Mouse (Mus musculus): Measurements from ENCODE around the gene Nav3. TPM values are rescaled to one million over a fixed set of nuclear protein-coding genes. Genes with fewer than 3 reads are reported as not detected.
A peak's percentile ranks its signal among the peaks of the same experiment; 100 is the strongest.

Gene Nav3
- polyA plus RNA-seq, 1 experiment from 2014 or later: 1.2 TPM

GRCm38 (mm10) chr10:109699771-109700335, 756.2 kb downstream of the Nav3 start:
- no peaks in the 10 kb centered on the region for H3K27me3 ChIP-seq (ENCODE audit: control insufficient read depth, insufficient read depth, low read depth, low read length)
- no peak overlapping the region for H3K27ac ChIP-seq (ENCODE audit: low read length)
- H3K9me3 ChIP-seq (ENCODE audit: control insufficient read depth, low read length): no peaks in the 10 kb centered on the region
- no peak overlapping the region for H3K9ac ChIP-seq (ENCODE audit: low read length)
- no peak overlapping the region for H3K4me2 ChIP-seq (ENCODE audit: low read depth, low read length)
- no peak for ATAC-seq (ENCODE audit: low read depth)
- no peaks in the 10 kb centered on the region for H3K36me3 ChIP-seq (ENCODE audit: control insufficient read depth, insufficient read depth, low read length)
- no peak overlapping the region for H3K4me3 ChIP-seq (ENCODE audit: low read length)
- no peaks in the 10 kb centered on the region for H3K4me1 ChIP-seq (replicated peaks; ENCODE audit: control insufficient read depth, insufficient read depth, low read length)
- 41% methylated on average over 3 of the region's 3 CpGs for WGBS

- H3K4me2 ChIP-seq (ENCODE audit: low read depth, low read length): no peak overlapping the region
- H3K27me3 ChIP-seq (ENCODE audit: control insufficient read depth, insufficient read depth, low read depth, low read length): no peaks in the 10 kb centered on the region
- no peak overlapping the region for H3K27ac ChIP-seq (ENCODE audit: low read length)
- ATAC-seq (ENCODE audit: low read depth): no peak
- no peak overlapping the region for H3K9ac ChIP-seq (ENCODE audit: low read length)
- H3K4me1 ChIP-seq (replicated peaks; ENCODE audit: control insufficient read depth, insufficient read depth, low read length): no peaks in the 10 kb centered on the region
- no peaks in the 10 kb centered on the region for H3K9me3 ChIP-seq (ENCODE audit: control insufficient read depth, low read length)
- H3K4me3 ChIP-seq (ENCODE audit: low read length): no peak overlapping the region
- WGBS: 63% methylated on average over 3 of the region's 3 CpGs
- no peaks in the 10 kb centered on the region for H3K36me3 ChIP-seq (ENCODE audit: control insufficient read depth, insufficient read depth, low read length)
Observed at GRCm38 (mm10) chr10:109690564-109690963, 765.4 kb downstream of the Nav3 start.

GRCm38 (mm10) chr10:109684109-109685056, 771.6 kb downstream of the Nav3 start:
- Histone ChIP-seq H3K27me3 (ENCODE audit: control insufficient read depth, insufficient read depth, low read depth, low read length) (no peaks in the 10 kb centered on the region), H3K9me3 (ENCODE audit: control insufficient read depth, low read length) (no peaks in the 10 kb centered on the region), H3K4me2 (ENCODE audit: low read depth, low read length) (peak overlapping the region; percentile 4), H3K4me1 (replicated peaks; ENCODE audit: control insufficient read depth, insufficient read depth, low read length) (no peaks in the 10 kb centered on the region), H3K27ac (ENCODE audit: low read length) (no peak overlapping the region), H3K4me3 (ENCODE audit: low read length) (0 out of 2 replicates have a peak overlapping the region, but pooled peaks have one; percentile 2), H3K36me3 (ENCODE audit: control insufficient read depth, insufficient read depth, low read length) (no peaks in the 10 kb centered on the region), H3K9ac (ENCODE audit: low read length) (no peak overlapping the region)
- WGBS: 45% methylated on average over 27 of the region's 27 CpGs
- ATAC-seq (ENCODE audit: low read depth): peak; percentile 80

- Histone ChIP-seq H3K4me3 (ENCODE audit: low read length) (no peak overlapping the region), H3K27ac (ENCODE audit: low read length) (no peak overlapping the region), H3K9me3 (ENCODE audit: control insufficient read depth, low read length) (no peaks in the 10 kb centered on the region), H3K4me2 (ENCODE audit: low read depth, low read length) (no peak overlapping the region), H3K27me3 (ENCODE audit: control insufficient read depth, insufficient read depth, low read depth, low read length) (no peaks in the 10 kb centered on the region), H3K9ac (ENCODE audit: low read length) (no peak overlapping the region), H3K4me1 (replicated peaks; ENCODE audit: control insufficient read depth, insufficient read depth, low read length) (no peaks in the 10 kb centered on the region), H3K36me3 (ENCODE audit: control insufficient read depth, insufficient read depth, low read length) (no peaks in the 10 kb centered on the region)
- WGBS: 61% methylated on average over 2 of the region's 2 CpGs
- ATAC-seq (ENCODE audit: low read depth): no peak
Observed at GRCm38 (mm10) chr10:109672896-109673295, 783.1 kb downstream of the Nav3 start.

GRCm38 (mm10) chr10:109667453-109667852, 788.6 kb downstream of the Nav3 start:
- Histone ChIP-seq H3K4me3 (ENCODE audit: low read length) (no peak overlapping the region), H3K9ac (ENCODE audit: low read length) (no peak overlapping the region), H3K9me3 (ENCODE audit: control insufficient read depth, low read length) (no peaks in the 10 kb centered on the region), H3K27ac (ENCODE audit: low read length) (no peak overlapping the region), H3K27me3 (ENCODE audit: control insufficient read depth, insufficient read depth, low read depth, low read length) (no peaks in the 10 kb centered on the region), H3K36me3 (ENCODE audit: control insufficient read depth, insufficient read depth, low read length) (no peaks in the 10 kb centered on the region), H3K4me1 (replicated peaks; ENCODE audit: control insufficient read depth, insufficient read depth, low read length) (no peaks in the 10 kb centered on the region), H3K4me2 (ENCODE audit: low read depth, low read length) (no peak overlapping the region)
- no peak for ATAC-seq (ENCODE audit: low read depth)
- WGBS: 75% methylated on average over 4 of the region's 4 CpGs

- Histone ChIP-seq H3K4me1 (replicated peaks; ENCODE audit: control insufficient read depth, insufficient read depth, low read length) (no peaks in the 10 kb centered on the region), H3K36me3 (ENCODE audit: control insufficient read depth, insufficient read depth, low read length) (no peaks in the 10 kb centered on the region), H3K27me3 (ENCODE audit: control insufficient read depth, insufficient read depth, low read depth, low read length) (no peaks in the 10 kb centered on the region), H3K4me3 (ENCODE audit: low read length) (no peak overlapping the region), H3K9me3 (ENCODE audit: control insufficient read depth, low read length) (no peaks in the 10 kb centered on the region), H3K9ac (ENCODE audit: low read length) (no peak overlapping the region), H3K4me2 (ENCODE audit: low read depth, low read length) (peak overlapping the region; percentile 23; the same call in 1 of the 2 replicates), H3K27ac (ENCODE audit: low read length) (no peak overlapping the region)
- ATAC-seq (ENCODE audit: low read depth): no peak
- WGBS: 23% methylated on average over 14 of the region's 14 CpGs
Observed at GRCm38 (mm10) chr10:109664629-109665317, 791.2 kb downstream of the Nav3 start.

GRCm38 (mm10) chr10:109651516-109651915, 804.5 kb downstream of the Nav3 start:
- no peak overlapping the region for H3K9ac ChIP-seq (ENCODE audit: low read length)
- no peaks in the 10 kb centered on the region for H3K4me1 ChIP-seq (replicated peaks; ENCODE audit: control insufficient read depth, insufficient read depth, low read length)
- no peaks in the 10 kb centered on the region for H3K9me3 ChIP-seq (ENCODE audit: control insufficient read depth, low read length)
- H3K27ac ChIP-seq (ENCODE audit: low read length): no peak overlapping the region
- H3K36me3 ChIP-seq (ENCODE audit: control insufficient read depth, insufficient read depth, low read length): no peaks in the 10 kb centered on the region
- H3K4me3 ChIP-seq (ENCODE audit: low read length): no peak overlapping the region
- ATAC-seq (ENCODE audit: low read depth): no peak
- H3K27me3 ChIP-seq (ENCODE audit: control insufficient read depth, insufficient read depth, low read depth, low read length): no peaks in the 10 kb centered on the region
- WGBS: 60% methylated on average over 7 of the region's 7 CpGs
- H3K4me2 ChIP-seq (ENCODE audit: low read depth, low read length): no peak overlapping the region

GRCm38 (mm10) chr10:109643598-109643997, 812.4 kb downstream of the Nav3 start:
- Histone ChIP-seq H3K4me1 (replicated peaks; ENCODE audit: control insufficient read depth, insufficient read depth, low read length) (no peaks in the 10 kb centered on the region), H3K36me3 (ENCODE audit: control insufficient read depth, insufficient read depth, low read length) (no peaks in the 10 kb centered on the region), H3K4me3 (ENCODE audit: low read length) (no peak overlapping the region), H3K9ac (ENCODE audit: low read length) (no peak overlapping the region), H3K4me2 (ENCODE audit: low read depth, low read length) (no peak overlapping the region), H3K27me3 (ENCODE audit: control insufficient read depth, insufficient read depth, low read depth, low read length) (no peaks in the 10 kb centered on the region), H3K9me3 (ENCODE audit: control insufficient read depth, low read length) (no peaks in the 10 kb centered on the region), H3K27ac (ENCODE audit: low read length) (no peak overlapping the region)
- 70% methylated on average over 3 of the region's 3 CpGs for WGBS
- no peak for ATAC-seq (ENCODE audit: low read depth)

- ATAC-seq (ENCODE audit: low read depth): no peak
- H3K4me3 ChIP-seq (ENCODE audit: low read length): no peak overlapping the region
- no peaks in the 10 kb centered on the region for H3K4me1 ChIP-seq (replicated peaks; ENCODE audit: control insufficient read depth, insufficient read depth, low read length)
- no peaks in the 10 kb centered on the region for H3K27me3 ChIP-seq (ENCODE audit: control insufficient read depth, insufficient read depth, low read depth, low read length)
- no peaks in the 10 kb centered on the region for H3K36me3 ChIP-seq (ENCODE audit: control insufficient read depth, insufficient read depth, low read length)
- no peaks in the 10 kb centered on the region for H3K9me3 ChIP-seq (ENCODE audit: control insufficient read depth, low read length)
- 65% methylated on average over 7 of the region's 7 CpGs for WGBS
- H3K4me2 ChIP-seq (ENCODE audit: low read depth, low read length): no peak overlapping the region
- H3K9ac ChIP-seq (ENCODE audit: low read length): no peak overlapping the region
- no peak overlapping the region for H3K27ac ChIP-seq (ENCODE audit: low read length)
Observed at GRCm38 (mm10) chr10:109641806-109642205, 814.2 kb downstream of the Nav3 start.
